ENCODE assay signal across 28 mouse cellular contexts in the genomic region with DNA sequence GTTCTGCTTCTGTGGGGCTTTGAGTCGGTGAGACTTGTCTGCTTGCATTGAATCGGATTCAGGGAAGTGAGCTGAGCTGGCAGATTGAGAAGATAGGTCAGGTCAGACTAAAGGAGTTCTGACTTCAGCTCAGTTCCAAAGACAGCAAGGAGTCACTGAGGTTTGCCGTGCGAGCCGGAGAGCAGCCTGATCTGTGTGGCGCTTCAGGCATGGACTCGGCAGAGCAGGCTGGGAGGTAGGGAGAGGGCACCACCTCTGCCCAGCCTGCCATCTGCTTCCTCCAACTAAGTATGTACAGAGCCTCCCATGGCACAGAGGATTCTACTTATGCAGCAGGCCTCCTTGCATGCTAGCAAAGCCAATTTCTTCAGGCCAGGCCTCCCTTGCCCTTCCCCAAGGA. TPM values are rescaled to one million over a fixed set of nuclear protein-coding genes. Genes with fewer than 3 reads are reported as not detected.
DNase-seq lines count a peak whose midpoint lies in the region; ATAC-seq lines count a peak whose summit lies in the region.
"Had no signal": no experiment of that assay in that cellular context is flagged by ENCODE, and none has a peak within 500 bp of the region (broad histone marks: within the 10 kb centered on the region; RNA-seq: fewer than 3 reads in every experiment).

No protein-coding gene starts in this region.

- WGBS in hindbrain, embryonic 10.5 days, result 69% methylated on average over 7 of the region's 7 CpGs
- 60% methylated on average over 7 of the region's 7 CpGs for WGBS in hindbrain, embryonic 12.5 days
- 64% methylated on average over 7 of the region's 7 CpGs for WGBS in hindbrain, embryonic 16.5 days
- whole genome bisulfite sequencing in hindbrain, embryonic 13.5 days, result 65% methylated on average over 7 of the region's 7 CpGs

- no peaks in the 10 kb centered on the region for H3K36me3 ChIP-seq in hindbrain, embryonic 10.5 days
- H3K36me3 ChIP-seq in hindbrain, embryonic 12.5 days, result no peaks in the 10 kb centered on the region
- no peaks in the 10 kb centered on the region for H3K36me3 ChIP-seq in hindbrain, embryonic 16.5 days (ENCODE audit: control insufficient read depth, insufficient read depth, low read length)
- no peaks in the 10 kb centered on the region for H3K36me3 ChIP-seq in hindbrain, embryonic 13.5 days
- H3K36me3 ChIP-seq: embryonic facial prominence, embryonic 12.5 days; embryonic facial prominence, embryonic 15.5 days; G1E; heart, embryonic 10.5 days; heart, embryonic 13.5 days; intestine, embryonic 15.5 days had no signal

- H3K4me1 ChIP-seq in hindbrain, embryonic 10.5 days (replicated peaks), result peaks cover 48% of the 10 kb centered on the region
- peaks cover 30% of the 10 kb centered on the region for H3K4me1 ChIP-seq in hindbrain, embryonic 12.5 days
- peaks cover 19% of the 10 kb centered on the region for H3K4me1 ChIP-seq in hindbrain, embryonic 16.5 days (ENCODE audit: control insufficient read depth, insufficient read depth, low read depth, low read length)
- peaks cover 45% of the 10 kb centered on the region for H3K4me1 ChIP-seq in hindbrain, embryonic 13.5 days (replicated peaks)
- H3K4me1 ChIP-seq: embryonic facial prominence, embryonic 15.5 days; heart, embryonic 13.5 days had no signal

- peak overlapping the region; percentile 57 for H3K27ac ChIP-seq in hindbrain, embryonic 10.5 days
- H3K27ac ChIP-seq in hindbrain, embryonic 12.5 days, result no peak overlapping the region
- H3K27ac ChIP-seq in hindbrain, embryonic 16.5 days (ENCODE audit: low read depth, low read length), result no peak overlapping the region
- H3K27ac ChIP-seq in hindbrain, embryonic 13.5 days, result no peak overlapping the region
- H3K27ac ChIP-seq: embryonic facial prominence, embryonic 12.5 days; embryonic facial prominence, embryonic 15.5 days; forebrain, embryonic 13.5 days; heart, adult 2 months; heart, embryonic 10.5 days; heart, embryonic 13.5 days; intestine, embryonic 15.5 days had no signal

- DNase-seq in cerebellum, adult 11-12 months, result peak; percentile 38
- no peak for DNase-seq in cerebellum, adult 11 months
- DNase-seq in hindbrain, embryonic 10.5 days (ENCODE audit: low spot score), result no peak
- DNase-seq in retina, postnatal 1 day, result peak; percentile 24
- no peak for DNase-seq in retina, embryonic 14.5 days (ENCODE audit: low spot score)
- DNase-seq: adrenal gland, postnatal 10 days; adrenal gland, postnatal 36 days; B cell, adult 2 months; cerebellum, adult 9-10 months; gastrocnemius, postnatal 10 days; gastrocnemius, postnatal 36 days; heart, adult 2 months; heart, postnatal 14 days; heart, postnatal 4 days; kidney, adult 11 months; kidney, adult 8-10 months had no signal

- no peak overlapping the region for H3K4me3 ChIP-seq in hindbrain, embryonic 10.5 days
- no peak overlapping the region for H3K4me3 ChIP-seq in hindbrain, embryonic 12.5 days
- no peak overlapping the region for H3K4me3 ChIP-seq in hindbrain, embryonic 16.5 days (ENCODE audit: low read length)
- no peak overlapping the region for H3K4me3 ChIP-seq in hindbrain, embryonic 13.5 days
- H3K4me3 ChIP-seq: embryonic facial prominence, embryonic 12.5 days; embryonic facial prominence, embryonic 15.5 days; forebrain, embryonic 13.5 days; heart, adult 2 months; heart, embryonic 10.5 days; heart, embryonic 13.5 days; intestine, embryonic 15.5 days had no signal

- H3K27me3 ChIP-seq in hindbrain, embryonic 10.5 days (ENCODE audit: insufficient read depth, poor library complexity, severe bottlenecking), result no peaks in the 10 kb centered on the region
- no peaks in the 10 kb centered on the region for H3K27me3 ChIP-seq in hindbrain, embryonic 12.5 days
- H3K27me3 ChIP-seq in hindbrain, embryonic 16.5 days (replicated peaks; ENCODE audit: control insufficient read depth, insufficient read depth, low read length), result no peaks in the 10 kb centered on the region
- H3K27me3 ChIP-seq in hindbrain, embryonic 13.5 days, result 0 out of 2 replicates have a peak, but pooled peaks cover 3% of the 10 kb centered on the region
- H3K27me3 ChIP-seq: embryonic facial prominence, embryonic 12.5 days; embryonic facial prominence, embryonic 15.5 days; forebrain, embryonic 13.5 days; Patski had no signal

- H3K9ac ChIP-seq in hindbrain, embryonic 12.5 days, result no peak overlapping the region
- 0 out of 2 replicates have a peak overlapping the region, but pooled peaks have one; percentile 28 for H3K9ac ChIP-seq in hindbrain, embryonic 16.5 days (ENCODE audit: low read depth, low read length)
- no peak overlapping the region; the same call in 1 of the 2 replicates for H3K9ac ChIP-seq in hindbrain, embryonic 13.5 days
- H3K9ac ChIP-seq: embryonic facial prominence, embryonic 12.5 days; embryonic facial prominence, embryonic 15.5 days; forebrain, embryonic 13.5 days; heart, embryonic 13.5 days; intestine, embryonic 15.5 days had no signal

- ATAC-seq in hindbrain, embryonic 12.5 days (ENCODE audit: low FRiP score), result no peak
- peak; percentile 35; the same call in 1 of the 2 replicates for ATAC-seq in hindbrain, embryonic 16.5 days
- no peak for ATAC-seq in hindbrain, embryonic 13.5 days (ENCODE audit: low FRiP score)
- ATAC-seq: forebrain, embryonic 13.5 days; forebrain, embryonic 16.5 days; intestine, embryonic 15.5 days had no signal

- no peak overlapping the region for H3K4me2 ChIP-seq in hindbrain, embryonic 12.5 days (replicated peaks)
- H3K4me2 ChIP-seq in hindbrain, embryonic 16.5 days (ENCODE audit: low read length), result no peak overlapping the region
- no peak overlapping the region for H3K4me2 ChIP-seq in hindbrain, embryonic 13.5 days
- H3K4me2 ChIP-seq: embryonic facial prominence, embryonic 12.5 days; embryonic facial prominence, embryonic 15.5 days; forebrain, embryonic 13.5 days; heart, embryonic 13.5 days; intestine, embryonic 15.5 days had no signal

- no peaks in the 10 kb centered on the region for H3K9me3 ChIP-seq in hindbrain, embryonic 10.5 days
- H3K9me3 ChIP-seq in hindbrain, embryonic 12.5 days (replicated peaks), result no peaks in the 10 kb centered on the region
- H3K9me3 ChIP-seq in hindbrain, embryonic 16.5 days (ENCODE audit: control insufficient read depth, low read length), result no peaks in the 10 kb centered on the region
- no peaks in the 10 kb centered on the region for H3K9me3 ChIP-seq in hindbrain, embryonic 13.5 days
- H3K9me3 ChIP-seq: embryonic facial prominence, embryonic 12.5 days; embryonic facial prominence, embryonic 15.5 days; forebrain, embryonic 13.5 days; G1E; heart, embryonic 10.5 days; heart, embryonic 13.5 days; intestine, embryonic 15.5 days had no signal

RNA-seq across cellular contexts. Expression of gene Kcnd3, which starts 44.1 kb away (rescaled TPM):
- polyA plus RNA-seq in hindbrain, embryonic 10.5 days (2016; fragmentation: Nextera tagmentation; extraction: Ambion mirVana), result 0.58 and 0.90 TPM in 2 replicates
- polyA plus RNA-seq in hindbrain, embryonic 12.5 days (2016; fragmentation: Nextera tagmentation; extraction: Ambion mirVana), result 5.3 and 5.9 TPM in 2 replicates
- 9.1 TPM in 2 replicates for polyA plus RNA-seq in hindbrain, embryonic 16.5 days (2015; fragmentation: Nextera tagmentation; extraction: Ambion mirVana)
- polyA plus RNA-seq in hindbrain, embryonic 13.5 days (2015; fragmentation: Nextera tagmentation; extraction: Ambion mirVana), result 7.1 and 7.9 TPM in 2 replicates
- polyA plus RNA-seq: G1E had no signal

Comparison
In these comparisons a context has a peak if more than half of its experiments do, and no peak if none do; other contexts are left out.
1. DNase-seq: peak in cerebellum, adult 11-12 months (single experiment) and retina, postnatal 1 day (single experiment); none in cerebellum, adult 11 months (single experiment), hindbrain, embryonic 10.5 days (single experiment) and retina, embryonic 14.5 days (single experiment).